Mouse (Mus musculus) small intestine, adult 2 months (tissue): ENCODE results near the gene Trappc5.

ENCODE experiments used
- CTCF ChIP-seq: fragments of 200-500 bp; IDR thresholded peaks from 2 replicates; pipeline ENCODE4 v1.5.1; 2012; ENCODE audit warnings: low read depth, mild to moderate bottlenecking, control low read depth, inconsistent platforms, low read length, moderate library complexity, mixed read lengths; ENCODE audit not compliant: insufficient replicate concordance, insufficient read length; ENCODE audit errors: extremely low read depth
- POLR2A ChIP-seq: fragments of 200-500 bp; IDR thresholded peaks from 2 replicates; pipeline ENCODE4 v1.6.1; 2012; ENCODE audit warnings: low read depth, mild to moderate bottlenecking, control low read depth, inconsistent platforms, low read length, moderate library complexity

- no peak for TF ChIP-seq CTCF
- no peak for TF ChIP-seq POLR2A
Measured at GRCm38 (mm10) chr8:3717321-3717954, 41.3 kb downstream of the Trappc5 start.
